Mouse (Mus musculus): ENCODE data around the gene Fam187a.

Fam187a gene

DNA sequence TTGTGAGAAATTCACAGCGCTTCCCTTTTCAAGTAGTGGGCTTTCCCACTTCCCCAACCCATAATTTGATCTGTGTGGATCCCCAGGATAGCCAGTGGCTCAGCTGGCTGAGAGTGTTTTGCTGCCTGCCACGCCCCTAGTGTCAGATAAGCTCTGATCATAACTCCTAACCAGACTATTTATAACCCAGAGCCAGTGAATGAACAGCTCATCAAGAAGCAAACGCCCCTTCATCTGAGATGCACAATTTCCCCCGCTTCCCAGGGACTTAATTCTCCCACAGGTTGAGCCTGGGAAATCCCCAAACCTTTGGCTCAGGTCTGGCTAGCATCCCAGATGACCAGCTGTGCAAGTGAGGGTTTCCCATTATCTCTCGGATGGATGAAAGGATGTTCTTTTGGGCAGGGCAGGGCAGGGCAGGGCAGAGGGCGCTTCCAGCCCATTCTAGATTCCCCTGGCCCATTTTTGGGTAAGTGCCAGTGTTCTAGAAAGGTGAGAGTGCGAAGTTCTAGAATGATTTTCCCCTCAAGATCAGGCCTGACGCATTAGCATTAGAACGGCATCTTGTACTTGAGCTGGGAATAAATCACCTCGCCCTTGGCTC lies at the start of gene Fam187a:
Fam187a (plus strand) TSS at position 554 of the 604 bp plus-strand sequence.
- in situ Hi-C loops (cut with MboI, MseI): no loop called here

DNA sequence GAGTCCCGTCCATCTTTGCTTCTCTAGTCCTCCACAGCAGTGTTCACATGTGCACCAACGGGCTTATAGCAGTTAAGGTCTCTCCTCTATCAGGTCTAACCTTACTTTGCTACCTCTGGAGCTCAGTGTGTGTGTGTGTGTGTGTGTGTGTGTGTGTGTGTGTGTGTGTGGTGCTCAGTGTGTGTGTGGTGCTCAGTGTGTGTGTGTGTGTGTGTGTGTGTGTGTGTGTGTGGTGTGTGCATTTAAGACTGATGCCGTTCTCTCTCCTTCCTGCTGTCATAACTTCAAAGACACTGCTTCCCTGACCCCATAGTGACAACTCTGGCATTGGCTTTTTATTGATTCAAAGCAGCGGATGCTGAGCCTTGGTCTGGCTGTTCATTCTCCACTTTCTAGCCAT lies 49.4 kb upstream of the Fam187a start, which contains the start of gene Higd1b:
Higd1b (plus strand) TSS at position 301 of the 400 bp plus-strand sequence.
- in situ Hi-C loops (cut with MboI, MseI): no loop called here

DNA sequence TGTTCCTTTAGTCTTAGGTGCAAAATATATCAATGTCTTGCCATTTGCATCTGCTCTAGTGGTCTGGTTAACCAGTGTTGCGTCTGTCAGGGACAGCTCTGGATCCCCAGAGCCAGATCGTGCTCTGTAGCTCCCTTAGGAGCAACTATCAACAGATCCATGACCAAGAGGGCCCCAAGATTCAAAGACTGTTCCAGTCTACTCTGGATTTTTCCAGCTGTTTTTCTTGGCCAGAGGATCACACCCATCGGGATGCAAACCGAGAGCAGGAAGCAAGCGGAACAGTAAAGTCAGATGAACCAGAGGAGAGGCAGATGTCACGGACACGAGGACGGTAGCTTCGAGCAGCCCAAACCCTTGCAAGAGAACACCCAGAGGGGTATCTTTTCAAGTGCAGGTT lies 48.8 kb upstream of the Fam187a start:
- in situ Hi-C loops (cut with MboI, MseI): no loop called here

DNA sequence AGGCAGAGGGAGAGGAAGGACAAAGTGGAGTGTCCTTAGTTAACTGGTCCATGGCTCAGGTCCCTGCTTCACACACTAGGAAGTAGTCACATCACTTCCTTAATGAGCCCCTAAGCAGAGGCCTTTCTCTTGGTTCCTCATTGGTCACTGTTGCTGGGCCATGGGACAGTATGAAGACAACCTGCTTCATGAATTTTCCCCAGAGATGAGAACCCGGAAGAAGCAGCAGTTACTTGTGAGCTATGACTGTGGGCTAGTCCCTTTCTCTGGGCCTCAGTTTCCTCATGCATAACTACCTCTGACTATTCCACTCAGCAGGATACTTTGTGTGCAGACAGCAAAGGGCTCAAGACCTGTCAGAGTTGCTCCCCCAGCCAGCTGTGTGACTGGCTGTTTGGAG lies 47.6 kb upstream of the Fam187a start:
- in situ Hi-C loops (cut with MboI, MseI): no loop called here

DNA sequence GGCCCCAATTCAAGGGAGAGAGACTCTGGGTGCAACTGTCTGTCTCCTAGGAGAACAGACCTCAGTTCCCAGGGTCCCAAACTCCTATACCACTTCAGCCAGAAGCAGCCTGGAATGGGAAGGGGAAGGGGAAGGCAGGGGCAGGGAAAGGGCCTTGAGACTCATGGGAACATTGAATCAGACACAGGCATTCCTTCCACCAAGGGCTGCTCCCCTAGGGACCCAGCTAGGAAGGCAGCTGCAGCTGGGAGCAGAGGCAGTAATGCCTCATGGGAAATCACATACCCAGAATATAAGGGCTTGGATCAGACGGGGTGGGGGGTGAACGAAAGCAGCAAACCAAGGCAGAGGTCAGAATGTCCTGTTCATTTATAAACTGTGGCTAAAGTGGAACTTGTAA lies 46.8 kb upstream of the Fam187a start:
- in situ Hi-C loops (cut with MboI, MseI): no loop called here

DNA sequence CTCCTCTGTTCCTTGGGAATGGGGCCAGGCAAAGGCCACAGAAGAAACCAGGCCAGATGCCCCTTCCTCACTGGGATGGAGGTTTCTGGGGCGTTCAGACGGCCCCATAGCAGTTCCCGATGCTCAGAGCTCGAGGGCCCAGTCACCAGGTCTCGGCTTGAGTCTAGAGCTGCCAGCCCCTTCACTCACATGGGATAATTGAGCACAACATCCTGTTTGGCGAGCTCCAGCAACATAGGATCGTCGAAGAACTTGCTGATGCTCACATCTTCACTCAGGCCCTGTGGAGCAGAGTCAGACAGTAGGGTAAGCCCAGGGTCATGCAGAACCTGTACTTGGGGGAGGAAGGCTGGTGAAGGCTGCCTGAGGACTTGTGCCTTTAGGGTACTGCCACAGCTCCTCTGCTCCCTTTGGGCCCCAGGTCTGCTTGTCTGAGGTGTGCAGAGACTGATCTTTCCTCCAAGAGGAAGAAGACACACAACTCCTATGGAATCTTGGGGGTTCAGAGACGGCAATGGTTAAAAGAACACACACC lies 46.3 kb upstream of the Fam187a start:
- in situ Hi-C loops (cut with MboI, MseI): no loop called here

DNA sequence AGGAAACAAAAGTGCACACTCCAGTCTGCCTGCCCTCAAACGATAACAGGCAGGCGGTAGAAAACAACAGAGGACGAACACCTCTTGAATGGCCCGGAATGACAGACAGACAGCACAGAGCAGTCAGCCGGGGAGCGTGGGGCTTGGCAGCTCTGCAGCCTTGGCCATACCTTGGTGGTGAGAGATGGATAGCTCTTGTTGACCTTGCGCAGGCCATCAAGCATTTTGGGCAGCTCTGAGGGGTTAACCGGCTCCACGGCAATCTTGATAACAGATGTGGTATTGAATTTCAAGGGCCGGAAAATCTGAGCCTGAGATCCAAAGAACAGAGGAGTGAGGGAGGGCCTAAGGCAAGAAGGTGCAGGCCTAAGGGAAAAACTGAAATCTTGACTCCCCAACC lies 39.0 kb upstream of the Fam187a start:
- in situ Hi-C loops (cut with MboI, MseI): no loop called here

DNA sequence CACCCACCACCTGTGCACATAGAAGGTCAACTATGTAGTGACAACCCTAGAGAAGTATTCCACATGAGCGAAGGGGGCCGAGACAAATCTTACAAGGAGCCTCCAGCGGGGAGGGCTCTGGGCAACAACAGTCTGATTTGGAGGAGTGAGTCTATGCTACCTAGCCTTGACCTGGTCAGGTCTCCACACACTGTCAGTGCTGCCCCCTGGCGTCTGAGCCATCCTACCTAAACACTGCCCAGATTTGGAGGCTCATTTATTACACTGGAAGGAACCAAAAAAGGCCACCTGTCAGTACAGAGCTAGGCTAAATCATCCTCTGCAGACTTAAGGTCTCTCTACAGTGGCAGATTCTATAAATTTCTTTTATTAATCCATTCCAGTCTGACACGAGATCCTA lies 33.1 kb upstream of the Fam187a start:
- in situ Hi-C loops (cut with MboI, MseI): no loop called here

DNA sequence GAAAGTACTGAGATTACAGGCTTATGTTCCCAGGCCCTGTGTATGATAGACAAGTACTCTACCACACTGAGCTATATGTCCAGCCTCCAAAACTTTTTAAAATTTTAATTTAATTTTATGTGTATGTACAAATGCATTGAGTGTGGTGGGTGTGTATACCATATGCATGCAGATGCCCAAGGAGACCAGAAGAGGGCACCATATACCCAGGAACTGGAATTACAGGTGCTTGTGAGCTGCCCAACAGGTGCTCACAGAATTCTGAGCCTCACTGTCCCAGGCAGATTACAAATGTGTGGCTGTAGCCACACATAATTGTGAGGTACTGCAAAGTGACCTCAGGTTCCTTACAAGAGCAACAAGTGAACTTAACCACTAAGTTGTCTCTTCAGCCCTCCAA lies 31.2 kb upstream of the Fam187a start:
- in situ Hi-C loops (cut with MboI, MseI): no loop called here

DNA sequence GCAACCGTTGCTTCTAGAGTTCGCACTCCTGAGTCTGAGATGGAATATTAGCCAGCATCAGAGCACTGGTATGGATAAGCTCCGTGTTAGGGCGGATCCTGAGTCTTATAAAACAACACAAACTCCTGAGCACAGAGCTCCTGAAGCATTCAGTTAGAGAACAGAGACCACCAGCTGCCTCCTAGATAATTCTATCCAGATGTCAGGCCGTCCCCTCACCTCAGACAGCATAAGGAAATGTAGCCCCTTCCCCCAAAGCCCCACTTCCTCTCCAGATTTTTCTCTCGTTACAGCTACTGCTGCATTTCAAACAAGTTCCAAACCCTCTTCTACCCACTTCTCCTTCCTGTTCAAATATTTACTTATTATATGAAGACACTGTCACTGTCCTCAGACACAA lies 29.0 kb upstream of the Fam187a start:
- in situ Hi-C loops (cut with MboI, MseI): no loop called here

DNA sequence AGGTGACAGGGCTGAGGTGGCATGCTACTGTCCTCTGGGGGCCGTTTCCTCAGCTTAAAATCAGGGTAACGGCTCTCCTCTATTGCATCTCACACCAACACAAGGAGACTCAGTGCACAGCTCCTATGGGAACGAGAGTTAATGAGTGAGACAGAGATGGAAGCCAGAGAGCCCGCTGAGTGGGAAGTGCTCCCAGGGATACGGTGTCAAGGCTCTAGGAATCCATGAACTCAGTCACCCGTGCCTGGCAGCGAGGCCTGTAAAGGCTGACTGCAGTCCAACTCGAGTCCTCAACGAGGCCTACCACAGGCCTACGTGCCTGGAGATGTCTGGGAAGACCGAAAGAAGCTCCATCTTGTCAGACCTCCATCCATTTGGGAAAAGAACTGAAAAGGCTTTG lies 26.0 kb upstream of the Fam187a start:
- in situ Hi-C loops (cut with MboI, MseI): no loop called here

DNA sequence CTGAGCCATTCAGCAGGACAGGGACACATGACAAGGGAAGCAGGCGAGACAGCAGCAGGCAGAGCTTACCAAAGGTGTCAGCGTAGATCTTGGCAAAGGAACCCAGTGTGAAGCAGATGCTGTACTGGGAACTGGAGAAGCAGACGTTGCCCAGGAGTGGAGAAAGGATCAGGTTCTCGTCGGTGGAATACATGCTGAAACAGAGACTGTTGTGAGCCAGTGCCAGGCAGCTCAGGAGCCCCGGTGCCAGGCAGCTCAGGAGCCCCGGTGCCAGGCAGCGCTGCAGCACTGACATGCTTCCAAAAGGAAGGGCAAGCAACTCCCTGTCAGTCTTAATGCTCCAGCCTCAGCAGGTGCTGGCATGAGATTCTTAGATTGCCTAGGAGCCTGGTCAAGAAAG lies 25.0 kb upstream of the Fam187a start:
- in situ Hi-C loops (cut with MboI, MseI): loop anchor here (5.0 kb wide), 1 partner anchor 83 kb away; no protein-coding TSS in a partner anchor

DNA sequence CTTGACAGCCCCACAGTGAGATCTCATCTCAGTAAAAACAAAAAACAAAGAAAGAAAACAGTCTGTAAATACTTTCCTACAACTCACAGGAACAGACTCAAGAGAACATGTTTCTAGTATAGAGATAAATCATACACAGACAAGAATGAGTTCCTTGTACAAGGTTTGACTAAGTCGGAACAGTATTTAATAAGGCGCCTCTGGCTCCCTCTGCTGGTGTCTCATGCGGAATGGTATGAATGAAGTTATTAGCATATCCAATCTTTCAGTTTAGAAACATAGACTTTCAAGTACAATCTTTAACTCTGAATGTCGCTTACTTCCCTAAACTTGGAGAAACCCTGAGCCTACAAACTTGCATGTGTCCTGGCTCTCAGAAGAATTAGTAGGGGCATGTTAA lies 20.7 kb upstream of the Fam187a start:
- in situ Hi-C loops (cut with MboI, MseI): loop anchor here (5.0 kb wide), 1 partner anchor 87 kb away; no protein-coding TSS in a partner anchor

DNA sequence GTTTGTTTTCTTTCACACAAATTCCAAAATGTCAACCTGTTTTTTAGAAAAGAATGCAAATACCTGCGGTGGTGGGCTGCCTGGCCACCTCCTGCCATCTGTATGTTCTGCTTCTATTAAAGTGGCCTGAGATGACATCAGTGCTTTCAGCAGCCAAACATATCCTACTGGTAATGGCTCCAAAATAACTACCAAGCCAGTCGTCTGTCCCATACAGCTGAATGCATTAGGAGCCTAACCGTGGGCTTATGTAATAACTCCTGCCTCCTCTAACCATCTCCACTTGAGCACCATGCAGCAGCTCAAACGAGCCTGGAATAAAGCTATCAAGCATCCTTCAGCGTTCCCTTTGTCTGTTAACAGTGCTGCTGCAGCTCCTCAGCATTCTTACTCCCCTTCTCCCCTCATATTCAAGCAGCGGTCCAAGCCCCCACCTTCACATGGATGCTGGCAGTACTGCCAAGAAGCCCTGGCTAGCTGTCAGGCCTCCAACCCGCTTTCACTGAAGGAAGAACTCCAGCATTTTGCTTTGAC lies 10.1 kb upstream of the Fam187a start:
- in situ Hi-C loops (cut with MboI, MseI): no loop called here

DNA sequence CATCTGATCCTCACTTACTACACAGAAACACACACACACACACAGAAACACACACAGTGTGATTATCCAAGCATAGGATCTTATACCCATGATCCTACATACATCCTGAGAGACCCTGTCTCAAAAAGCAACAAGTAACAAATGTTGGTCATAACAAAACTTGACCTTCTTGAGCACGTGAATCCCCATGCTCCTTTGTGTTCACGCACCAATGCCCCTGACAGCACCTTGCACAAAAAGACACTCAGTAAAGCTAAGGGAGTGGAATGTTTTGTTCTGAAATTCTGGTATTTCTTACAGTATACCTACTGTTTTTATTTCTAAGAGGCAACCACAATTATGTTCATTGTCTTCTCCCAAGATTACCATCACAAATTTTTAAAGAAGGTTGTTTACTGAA lies 5.4 kb upstream of the Fam187a start:
- in situ Hi-C loops (cut with MboI, MseI): no loop called here

DNA sequence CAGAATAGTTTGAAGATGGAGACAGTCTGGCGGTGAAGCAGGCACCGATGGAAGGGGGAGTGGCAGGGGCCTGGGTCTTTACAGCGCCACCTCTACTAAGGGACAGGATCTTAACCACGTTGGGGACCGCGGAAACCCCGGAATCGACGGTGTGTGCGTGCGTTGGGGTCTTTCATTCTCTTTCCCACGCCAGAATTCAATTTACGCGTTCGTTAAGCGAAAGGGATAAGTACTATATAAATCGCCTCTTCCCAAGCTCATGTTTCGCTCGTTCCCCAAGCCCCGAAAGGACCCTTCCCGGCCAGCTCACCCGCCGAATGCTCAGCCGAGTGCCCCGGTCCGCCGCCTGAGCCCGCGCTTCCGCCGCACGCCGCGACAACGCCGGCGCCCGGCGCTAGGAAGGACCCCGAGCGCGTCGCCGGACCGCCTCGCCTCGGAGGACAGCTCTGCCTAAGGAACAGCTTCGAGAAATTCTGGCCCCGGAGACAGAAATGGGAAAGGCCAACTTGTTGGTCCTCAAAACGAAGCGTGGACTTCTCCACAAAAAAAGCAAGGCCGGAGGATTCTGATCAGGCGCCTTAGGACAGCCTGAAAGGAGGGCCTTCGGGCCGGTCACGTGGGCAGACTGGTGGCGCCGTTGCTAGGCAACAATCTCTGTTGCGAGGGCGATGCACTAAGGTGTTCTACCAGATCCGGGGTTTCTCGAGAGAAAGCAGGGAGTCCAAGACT lies 4.2 kb upstream of the Fam187a start, which contains the start of the genes Eftud2 and Ccdc103:
Eftud2 (minus strand) TSS at position 401 of the 729 bp plus-strand sequence.
Ccdc103 (plus strand) TSS at position 620 of the 729 bp plus-strand sequence.
- in situ Hi-C loops (cut with MboI, MseI): no loop called here

DNA sequence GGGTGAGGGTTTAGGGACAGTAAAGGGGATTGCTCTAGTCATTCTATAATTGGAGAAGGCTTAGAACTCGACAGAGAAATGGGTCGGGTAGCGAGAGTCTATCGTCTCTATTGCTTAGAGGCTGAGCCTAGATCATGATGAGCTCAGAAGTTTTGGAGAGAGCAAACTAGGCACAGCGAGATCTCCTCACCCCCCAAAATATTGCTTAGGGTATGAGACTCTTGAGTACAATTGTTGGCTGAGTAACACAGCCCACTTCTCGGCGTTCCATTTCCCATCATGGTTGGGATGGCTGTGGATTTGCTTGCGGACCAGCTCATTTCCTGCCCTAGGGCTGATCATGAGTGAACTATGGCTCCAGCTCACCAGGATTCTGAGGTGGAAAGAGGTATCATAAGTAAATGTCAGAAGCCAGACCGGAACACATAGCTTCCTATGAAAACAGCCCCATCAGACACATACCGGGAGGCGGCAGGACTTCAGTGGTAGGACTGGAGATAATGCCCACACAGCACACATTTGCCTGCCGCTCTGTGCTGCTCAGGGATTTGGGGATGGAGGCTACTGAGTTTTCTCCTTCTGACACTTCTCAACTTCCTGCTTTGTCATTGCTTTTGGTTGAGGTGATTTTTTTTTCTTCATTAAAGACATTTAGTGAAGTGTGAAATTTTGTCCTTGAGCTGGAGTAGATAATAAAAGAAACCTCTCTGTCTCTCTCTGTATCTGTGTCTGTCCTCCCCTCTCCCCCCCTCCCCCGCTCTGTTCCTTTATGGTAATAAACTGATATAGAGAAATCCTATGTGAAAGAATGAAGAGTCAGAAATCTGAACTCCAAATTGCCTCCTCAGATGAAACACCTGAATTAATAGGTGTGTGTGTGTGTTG lies 3.4 kb upstream of the Fam187a start:
- in situ Hi-C loops (cut with MboI, MseI): no loop called here

DNA sequence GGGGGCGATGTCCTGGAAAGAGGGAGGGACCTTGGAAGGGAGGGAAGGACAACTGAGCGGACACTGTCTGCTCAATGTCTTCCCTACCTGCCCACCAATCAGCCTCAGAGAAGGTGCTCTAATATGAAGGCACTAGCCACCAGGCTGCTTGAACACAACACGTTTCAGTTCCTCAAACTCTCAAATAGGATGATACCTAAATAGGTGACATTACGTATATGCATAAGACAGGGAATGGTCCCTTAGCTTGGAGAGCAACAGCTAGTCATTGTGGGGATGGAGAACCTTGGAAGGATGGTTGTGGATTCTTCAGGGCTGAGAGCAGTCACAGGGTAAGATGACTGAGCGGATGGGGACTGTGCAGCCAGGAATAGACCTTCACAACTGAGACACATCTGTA lies 2.5 kb downstream of the Fam187a start:
- in situ Hi-C loops (cut with MboI, MseI): no loop called here

DNA sequence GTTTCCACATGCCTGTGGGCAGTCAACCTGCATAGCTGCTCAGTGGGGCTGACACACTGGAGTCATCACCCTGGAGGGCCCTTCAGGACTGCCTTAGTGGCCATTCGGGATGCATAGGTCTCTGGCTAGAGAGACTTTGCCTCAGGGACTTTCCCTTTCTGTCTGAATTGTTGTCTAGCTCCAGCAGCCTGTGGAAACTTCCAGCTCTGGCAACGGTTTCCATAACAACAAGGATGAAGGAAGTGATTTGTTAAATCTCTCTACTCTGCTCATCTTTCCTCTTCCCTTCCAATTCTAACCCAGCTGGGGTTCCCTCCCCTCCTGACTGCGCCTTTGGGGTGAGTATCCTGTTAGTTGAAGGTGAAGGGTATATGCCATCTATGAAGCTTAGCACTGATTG lies 3.2 kb downstream of the Fam187a start:
- in situ Hi-C loops (cut with MboI, MseI): no loop called here

DNA sequence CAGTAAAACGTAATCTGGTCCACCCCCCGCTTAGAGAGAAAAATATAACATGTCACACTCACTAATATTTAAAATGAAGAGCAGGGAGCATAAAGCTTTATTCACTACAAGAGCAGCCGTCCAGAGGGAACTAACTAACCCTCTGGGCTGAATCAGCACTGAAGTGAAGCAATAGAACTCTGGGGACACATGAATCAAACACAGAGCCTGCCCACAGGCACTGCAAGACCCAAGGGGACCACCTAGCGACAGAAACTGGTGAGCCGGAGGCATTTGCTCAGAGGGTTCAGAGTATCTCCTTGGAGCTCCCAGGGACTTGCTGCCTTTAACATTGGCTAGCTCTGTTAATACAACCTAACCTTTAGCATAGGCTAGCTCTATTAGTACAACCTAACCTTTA lies 5.1 kb downstream of the Fam187a start:
- in situ Hi-C loops (cut with MboI, MseI): no loop called here

DNA sequence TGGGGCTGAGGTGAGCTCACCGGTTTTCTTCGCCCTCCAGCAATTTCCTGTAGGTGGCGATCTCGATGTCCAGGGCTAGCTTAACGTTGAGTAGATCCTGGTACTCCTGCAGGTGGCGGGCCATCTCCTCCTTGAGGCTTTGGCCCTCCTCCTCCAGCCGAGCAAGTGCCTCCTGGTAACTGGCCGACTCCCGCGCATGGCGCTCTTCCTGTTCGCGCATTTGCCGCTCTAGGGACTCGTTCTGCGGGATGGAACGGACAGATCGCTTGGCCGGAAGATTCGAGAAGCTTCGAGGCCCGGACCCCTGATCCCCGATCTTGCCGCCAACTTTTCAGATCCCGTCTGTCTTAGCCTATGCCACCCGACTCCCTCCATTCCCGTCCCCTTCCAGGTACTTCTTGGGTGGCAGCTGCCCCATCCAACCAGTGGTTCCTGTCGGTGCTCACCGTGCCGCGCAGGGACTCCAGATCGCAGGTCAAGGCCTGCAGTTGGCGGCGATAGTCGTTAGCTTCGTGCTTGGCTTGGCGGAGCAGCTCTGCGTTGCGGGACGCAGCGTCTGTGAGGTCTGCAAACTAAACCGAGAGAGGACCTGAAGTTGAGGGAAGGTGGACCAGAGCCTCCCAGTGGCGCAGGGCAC lies 8.2 kb downstream of the Fam187a start:
- in situ Hi-C loops (cut with MboI, MseI): no loop called here
